In genomic region chr3:43426672-43427071, GRCm38 (mm10) we compare ENCODE assay signal across 31 mouse cellular contexts.
"Had no signal": no experiment of that assay in that cellular context is flagged by ENCODE, and none has a peak within 500 bp of the region (broad histone marks: within the 10 kb centered on the region; RNA-seq: fewer than 3 reads in every experiment).

No protein-coding gene starts in this region.

- DNase-seq: left cerebral cortex, postnatal 4 days; liver; liver, embryonic 13.5 days; liver, postnatal 0 days; lung, adult 18-20 months; lung, adult 2 months; lung, postnatal 10 days; lung, postnatal 14 days; lung, postnatal 4 days; midbrain, embryonic 14.5 days had no signal

- H3K36me3 ChIP-seq: limb, embryonic 10.5 days; limb, embryonic 12.5 days; limb, embryonic 13.5 days; limb, embryonic 15.5 days; liver, embryonic 12.5 days; liver, embryonic 13.5 days; liver, embryonic 15.5 days; lung, embryonic 15.5 days; midbrain, embryonic 10.5 days; midbrain, embryonic 12.5 days; midbrain, embryonic 13.5 days; midbrain, embryonic 15.5 days; neural tube, embryonic 12.5 days had no signal

- H3K4me2 ChIP-seq: limb, embryonic 12.5 days; limb, embryonic 13.5 days; limb, embryonic 15.5 days; liver, embryonic 11.5 days; liver, embryonic 12.5 days; liver, embryonic 13.5 days; liver, embryonic 15.5 days; lung, embryonic 15.5 days; midbrain, embryonic 11.5 days; midbrain, embryonic 12.5 days; midbrain, embryonic 13.5 days; midbrain, embryonic 15.5 days; neural tube, embryonic 12.5 days had no signal

- H3K9me3 ChIP-seq: limb, embryonic 10.5 days; limb, embryonic 12.5 days; limb, embryonic 13.5 days; limb, embryonic 15.5 days; liver, embryonic 12.5 days; liver, embryonic 13.5 days; liver, embryonic 15.5 days; lung, embryonic 15.5 days; megakaryocyte, embryonic 14.5 days; midbrain, embryonic 10.5 days; midbrain, embryonic 12.5 days; midbrain, embryonic 13.5 days; midbrain, embryonic 15.5 days; neural tube, embryonic 12.5 days had no signal

- H3K4me3 ChIP-seq: left cerebral cortex, adult 2 months; limb, embryonic 10.5 days; limb, embryonic 12.5 days; limb, embryonic 13.5 days; limb, embryonic 15.5 days; liver, embryonic 12.5 days; liver, embryonic 13.5 days; liver, embryonic 15.5 days; lung, embryonic 15.5 days; megakaryocyte, embryonic 14.5 days; midbrain, embryonic 10.5 days; midbrain, embryonic 12.5 days; midbrain, embryonic 13.5 days; midbrain, embryonic 15.5 days; myocyte; neural tube, embryonic 12.5 days had no signal

- H3K9ac ChIP-seq: limb, embryonic 12.5 days; limb, embryonic 13.5 days; limb, embryonic 15.5 days; liver, embryonic 12.5 days; liver, embryonic 13.5 days; liver, embryonic 14.5 days; liver, embryonic 15.5 days; liver, postnatal 0 days; lung, embryonic 15.5 days; midbrain, embryonic 12.5 days; midbrain, embryonic 13.5 days; midbrain, embryonic 15.5 days; neural tube, embryonic 12.5 days had no signal

- H3K4me1 ChIP-seq: limb, embryonic 10.5 days; limb, embryonic 12.5 days; limb, embryonic 13.5 days; limb, embryonic 15.5 days; liver, embryonic 12.5 days; liver, embryonic 13.5 days; liver, embryonic 15.5 days; lung, embryonic 15.5 days; megakaryocyte, embryonic 14.5 days; midbrain, embryonic 10.5 days; midbrain, embryonic 12.5 days; midbrain, embryonic 15.5 days; neural tube, embryonic 12.5 days had no signal

- H3K27ac ChIP-seq: left cerebral cortex, adult 2 months; limb, embryonic 10.5 days; limb, embryonic 12.5 days; limb, embryonic 13.5 days; limb, embryonic 15.5 days; liver, embryonic 12.5 days; liver, embryonic 13.5 days; liver, embryonic 14.5 days; liver, embryonic 15.5 days; lung, embryonic 15.5 days; macrophage; midbrain, embryonic 10.5 days; midbrain, embryonic 12.5 days; midbrain, embryonic 13.5 days; midbrain, embryonic 15.5 days; neural tube, embryonic 12.5 days had no signal

- ATAC-seq: liver, embryonic 12.5 days; liver, postnatal 0 days; lung, postnatal 0 days; midbrain, embryonic 13.5 days; midbrain, embryonic 15.5 days; midbrain, embryonic 16.5 days had no signal

- H3K27me3 ChIP-seq: limb, embryonic 12.5 days; limb, embryonic 13.5 days; limb, embryonic 15.5 days; liver, embryonic 12.5 days; liver, embryonic 13.5 days; liver, embryonic 15.5 days; lung, embryonic 15.5 days; megakaryocyte, embryonic 14.5 days; midbrain, embryonic 12.5 days; midbrain, embryonic 13.5 days; midbrain, embryonic 15.5 days; neural tube, embryonic 12.5 days had no signal
